Comparison of ENCODE assay signal across 26 mouse cellular contexts in the genomic region with DNA sequence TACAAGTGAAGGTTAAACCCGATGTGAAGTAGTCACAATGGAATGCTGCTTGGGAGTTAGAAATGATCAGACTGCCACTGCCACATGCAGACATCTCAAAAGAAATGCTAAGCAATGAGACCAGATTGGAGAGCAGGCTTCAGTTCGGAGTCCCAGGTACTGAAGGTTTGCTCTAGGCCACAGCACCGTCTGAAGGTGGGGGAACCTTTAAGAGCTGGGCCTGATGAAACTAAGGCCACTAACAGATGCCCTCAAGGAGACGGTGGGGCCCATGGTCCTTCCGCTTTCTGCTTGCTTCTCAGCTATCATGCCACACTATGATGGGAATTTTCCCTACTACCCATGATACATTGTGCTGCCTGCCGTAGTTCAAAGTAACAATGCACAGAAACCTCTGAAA.
"Had no signal": no experiment of that assay in that cellular context is flagged by ENCODE, and none has a peak within 500 bp of the region (broad histone marks: within the 10 kb centered on the region; RNA-seq: fewer than 3 reads in every experiment).

No protein-coding gene starts in this region.

- H3K9me3 ChIP-seq: heart, embryonic 15.5 days; hindbrain, embryonic 10.5 days; intestine, embryonic 15.5 days; limb, embryonic 10.5 days; limb, embryonic 12.5 days; liver, embryonic 13.5 days; liver, embryonic 15.5 days had no signal

- H3K9ac ChIP-seq: heart, embryonic 15.5 days; hindbrain, embryonic 14.5 days; intestine, embryonic 15.5 days; limb, embryonic 12.5 days; liver, embryonic 13.5 days; liver, embryonic 15.5 days; liver, postnatal 0 days had no signal

- DNase-seq: gastrocnemius, adult 2 months; gastrocnemius, postnatal 10 days; gastrocnemius, postnatal 25 days; heart, postnatal 14 days; heart, postnatal 4 days; kidney, adult 18-20 months; kidney, adult 8-10 months; kidney, postnatal 10 days; kidney, postnatal 25 days; kidney, postnatal 4 days; liver; liver, embryonic 13.5 days; liver, postnatal 0 days had no signal

- H3K4me3 ChIP-seq: gastrocnemius, adult 2 months; heart, embryonic 15.5 days; hindbrain, embryonic 10.5 days; intestine, embryonic 15.5 days; layer of hippocampus, adult 2 months; left cerebral cortex, adult 2 months; limb, embryonic 10.5 days; limb, embryonic 12.5 days; liver, embryonic 13.5 days; liver, embryonic 15.5 days had no signal

- H3K27me3 ChIP-seq: heart, embryonic 15.5 days; intestine, embryonic 15.5 days; limb, embryonic 12.5 days; liver, embryonic 13.5 days; liver, embryonic 15.5 days had no signal

- H3K36me3 ChIP-seq: heart, embryonic 15.5 days; hindbrain, embryonic 10.5 days; intestine, embryonic 15.5 days; liver, embryonic 13.5 days; liver, embryonic 15.5 days had no signal

- H3K4me2 ChIP-seq: heart, embryonic 11.5 days; heart, embryonic 15.5 days; hindbrain, embryonic 14.5 days; intestine, embryonic 15.5 days; limb, embryonic 12.5 days; liver, embryonic 11.5 days; liver, embryonic 13.5 days; liver, embryonic 15.5 days had no signal

- ATAC-seq: inflammation-experienced regulatory T-cells, adult 6 months; intestine, embryonic 15.5 days; intestine, postnatal 0 days; liver, postnatal 0 days had no signal

- H3K27ac ChIP-seq: gastrocnemius, adult 2 months; heart, embryonic 15.5 days; hindbrain, embryonic 14.5 days; intestine, embryonic 15.5 days; layer of hippocampus, adult 2 months; left cerebral cortex, adult 2 months; limb, embryonic 10.5 days; limb, embryonic 12.5 days; liver, embryonic 13.5 days; liver, embryonic 15.5 days had no signal
